Mouse (Mus musculus) cerebellum, postnatal 36 days (tissue): ENCODE results near the gene Lmx1b.

Experiments used
- DNase-seq, 2 experiments: peaks; one replicate each; pipeline ENCODE4 v3.0.0; 2021 to 2022; ENCODE audit warnings: mixed read lengths in 2 of 2

Lmx1b gene

GRCm38 (mm10) chr2:33581866-33582265, 58.4 kb downstream of the Lmx1b start:
- no peak for DNase-seq

- no peak for DNase-seq
These were observed 58.9 kb downstream of the Lmx1b start for GRCm38 (mm10) chr2:33581449-33581777.

- no peak for DNase-seq
These were observed 59.4 kb downstream of the Lmx1b start for GRCm38 (mm10) chr2:33580697-33581448.

GRCm38 (mm10) chr2:33575406-33575805, 64.9 kb downstream of the Lmx1b start:
- no peak for DNase-seq

GRCm38 (mm10) chr2:33573075-33573474, 67.2 kb downstream of the Lmx1b start:
- no peak for DNase-seq

GRCm38 (mm10) chr2:33571219-33571824, 69.0 kb downstream of the Lmx1b start:
- no peak for DNase-seq

- DNase-seq, result no peak
These were observed 70.6 kb downstream of the Lmx1b start for GRCm38 (mm10) chr2:33569698-33570097.

- DNase-seq, result peak in 1 of 2 experiments; percentile 35
These were observed 71.1 kb downstream of the Lmx1b start for GRCm38 (mm10) chr2:33569240-33569639.

GRCm38 (mm10) chr2:33565886-33566285, 74.4 kb downstream of the Lmx1b start:
- DNase-seq, result no peak

GRCm38 (mm10) chr2:33564748-33565147, 75.6 kb downstream of the Lmx1b start:
- DNase-seq, result peak in 1 of 2 experiments; percentile 13

- DNase-seq, result peak; percentile 39 to 51
These were observed 80.6 kb downstream of the Lmx1b start for GRCm38 (mm10) chr2:33559752-33560151.

GRCm38 (mm10) chr2:33559334-33559733, 81.0 kb downstream of the Lmx1b start:
- DNase-seq, result no peak

- peak; percentile 84 to 89 for DNase-seq
These were observed 82.1 kb downstream of the Lmx1b start for GRCm38 (mm10) chr2:33558233-33558632.

GRCm38 (mm10) chr2:33555573-33555972, 84.7 kb downstream of the Lmx1b start:
- no peak for DNase-seq

GRCm38 (mm10) chr2:33552672-33553071, 87.6 kb downstream of the Lmx1b start:
- DNase-seq, result no peak

GRCm38 (mm10) chr2:33547595-33547994, 92.7 kb downstream of the Lmx1b start:
- DNase-seq, result no peak

- DNase-seq, result peak; percentile 94 to 97
These were observed 93.4 kb downstream of the Lmx1b start for GRCm38 (mm10) chr2:33546879-33547278.

- DNase-seq, result peak; percentile 26 to 39
These were observed 94.3 kb downstream of the Lmx1b start for GRCm38 (mm10) chr2:33546051-33546450.

GRCm38 (mm10) chr2:33544781-33545566, 95.3 kb downstream of the Lmx1b start:
- DNase-seq, result no peak

- DNase-seq, result peak in 1 of 2 experiments; percentile 41
These were observed 96.0 kb downstream of the Lmx1b start for GRCm38 (mm10) chr2:33544203-33544762.

- peak; percentile 48 to 56 for DNase-seq
These were observed 96.7 kb downstream of the Lmx1b start for GRCm38 (mm10) chr2:33543429-33544202.

GRCm38 (mm10) chr2:33542696-33543428, 97.4 kb downstream of the Lmx1b start:
- peak; percentile 76 to 88 for DNase-seq
